Mouse (Mus musculus) C2C12 (cell line): ENCODE results near the gene Grid1.

ENCODE experiments used
- CTCF ChIP-seq: IDR thresholded peaks from one replicate; pipeline ENCODE4 v1.5.1; 2011; ENCODE audit not compliant: control insufficient read depth, insufficient read depth, insufficient read length
- USF1 ChIP-seq: IDR thresholded peaks from one replicate; pipeline ENCODE4 v1.6.1; 2011; ENCODE audit warnings: low read depth, mild to moderate bottlenecking, control low read depth, moderate library complexity

DNA sequence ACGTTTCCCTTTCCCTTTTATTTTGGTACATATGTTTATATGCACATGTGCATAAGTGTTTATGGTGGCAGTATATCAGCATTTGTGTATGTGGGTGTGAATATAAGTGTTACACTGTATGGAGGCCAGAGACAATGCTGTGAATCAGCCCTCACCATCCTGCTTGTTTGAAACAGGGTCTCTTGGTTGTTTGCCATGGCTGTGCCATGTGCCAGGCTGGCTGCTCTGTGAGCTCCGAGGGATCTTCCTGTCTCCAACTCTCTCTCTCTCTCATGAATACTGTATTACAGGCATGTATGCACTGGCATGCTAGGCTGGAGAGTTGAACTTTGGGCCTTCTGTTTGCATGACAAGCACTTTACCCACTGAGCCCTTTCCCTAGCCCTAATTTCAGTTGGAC, 315.1 kb downstream of the Grid1 start:
- TF ChIP-seq CTCF (no peak), USF1 (no peak)
